Mouse (Mus musculus) lung, postnatal 0 days (tissue): ENCODE measurements around the gene Pnck. TPM values are rescaled to one million over a fixed set of nuclear protein-coding genes. Genes with fewer than 3 reads are reported as not detected.

Experiments used
- ATAC-seq: fragments of 200-750 bp; cut with Nextera tagmentation; 2 replicates; pipeline ENCODE4 v1.8.0; 2017; ENCODE audit warnings: moderate library complexity
- DNase-seq: peaks from one replicate; pipeline ENCODE4 v3.0.0-alpha.2; 2016; ENCODE audit warnings: low spot score
- H3K27ac ChIP-seq: fragments of 300-500 bp; sonication (generic); 2 replicates; pipeline ENCODE4 v1.5.1; 2014; ENCODE audit warnings: antibody characterized with exemption, mild to moderate bottlenecking, low read length, mixed read lengths
- H3K27me3 ChIP-seq: fragments of 300-500 bp; sonication (generic); replicated peaks from 2 replicates; pipeline ENCODE4 v1.6.1; 2014; ENCODE audit warnings: low read length, mixed read lengths; ENCODE audit not compliant: insufficient read depth
- H3K36me3 ChIP-seq: fragments of 300-500 bp; sonication (generic); 2 replicates; pipeline ENCODE4 v1.6.1; 2014; ENCODE audit warnings: low read length, mixed read lengths; ENCODE audit not compliant: insufficient read depth
- H3K4me1 ChIP-seq: fragments of 300-500 bp; sonication (generic); 2 replicates; pipeline ENCODE4 v1.6.1; 2014; ENCODE audit warnings: antibody characterized with exemption, low read depth, low read length, mixed read lengths; ENCODE audit not compliant: insufficient read depth
- H3K4me2 ChIP-seq: fragments of 300-500 bp; sonication (generic); replicated peaks from 2 replicates; pipeline ENCODE4 v1.6.1; 2014; ENCODE audit warnings: low read depth, mild to moderate bottlenecking, low read length, moderate library complexity, mixed read lengths
- H3K4me3 ChIP-seq: fragments of 300-500 bp; sonication (generic); 2 replicates; pipeline ENCODE4 v1.5.1; 2014; ENCODE audit warnings: low read depth, low read length
- H3K9ac ChIP-seq: fragments of 300-500 bp; sonication (generic); replicated peaks from 2 replicates; pipeline ENCODE4 v1.6.1; 2014; ENCODE audit warnings: low read depth, mild to moderate bottlenecking
- H3K9me3 ChIP-seq: fragments of 300-500 bp; sonication (generic); 2 replicates; pipeline ENCODE4 v1.6.1; 2016; ENCODE audit warnings: low read length, mixed read lengths
- CTCF ChIP-seq: IDR thresholded peaks from 2 replicates; pipeline ENCODE4 v1.5.1; 2016; ENCODE audit warnings: antibody characterized with exemption, mild to moderate bottlenecking
- EP300 ChIP-seq: IDR thresholded peaks from 2 replicates; pipeline ENCODE4 v1.6.1; 2016; ENCODE audit warnings: antibody characterized with exemption, mild to moderate bottlenecking, control low read depth
- WGBS: fragments of 180-500 bp; shearing (Covaris S2); extraction: QIAGEN DNeasy Blood & Tissue Kit; methylation state at CpG from one replicate; pipeline ENCODE4 v1.1.7; 2014; 5-methylcytosine and 5-hydroxymethylcytosine counted together
- polyA plus RNA-seq: library from polyadenylated mRNA; unstranded; fragments of >200 nt; fragmentation: Nextera tagmentation; extraction: Ambion mirVana; gene quantifications from 2 replicates; pipeline ENCODE4 v1.2.1, GENCODE M21; 2015

Pnck gene
- polyA plus RNA-seq, 1 experiment from 2014 or later = 5.5 TPM

DNA sequence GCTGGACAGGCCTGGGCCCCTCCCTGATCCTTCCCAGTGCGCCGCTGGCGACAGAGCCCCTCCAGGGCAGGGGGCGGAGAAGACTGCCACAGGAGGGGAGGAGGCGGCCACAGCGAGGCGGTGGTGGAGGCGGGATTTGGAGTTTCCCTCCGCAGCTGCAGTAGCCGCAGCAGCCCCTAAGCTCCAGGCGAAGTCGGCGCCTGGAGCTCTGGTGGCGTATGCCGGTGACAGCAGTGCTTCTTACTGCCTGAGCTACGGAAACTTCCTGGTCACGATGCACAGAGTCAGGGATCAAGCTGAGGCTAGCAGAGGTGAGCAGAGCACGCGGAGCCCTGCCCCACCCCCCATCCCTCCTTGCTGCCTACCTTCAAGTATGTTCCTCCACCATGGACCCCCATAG is 24.5 kb downstream of the Pnck start:
- ATAC-seq = no peak
- no peak overlapping the region for H3K4me3 ChIP-seq
- H3K4me2 ChIP-seq = no peak overlapping the region
- 0 out of 2 replicates have a peak, but pooled peaks cover 3% of the 10 kb centered on the region for H3K4me1 ChIP-seq
- H3K9ac ChIP-seq = no peak overlapping the region
- TF ChIP-seq EP300 (no peak), CTCF (no peak)
- H3K27ac ChIP-seq = no peak overlapping the region
- no peaks in the 10 kb centered on the region for H3K36me3 ChIP-seq
- H3K9me3 ChIP-seq = no peaks in the 10 kb centered on the region
- H3K27me3 ChIP-seq = peaks cover 4% of the 10 kb centered on the region; the same call in 1 of the 2 replicates
- WGBS = 20% methylated on average over 13 of the region's 19 CpGs
- no peak for DNase-seq

DNA sequence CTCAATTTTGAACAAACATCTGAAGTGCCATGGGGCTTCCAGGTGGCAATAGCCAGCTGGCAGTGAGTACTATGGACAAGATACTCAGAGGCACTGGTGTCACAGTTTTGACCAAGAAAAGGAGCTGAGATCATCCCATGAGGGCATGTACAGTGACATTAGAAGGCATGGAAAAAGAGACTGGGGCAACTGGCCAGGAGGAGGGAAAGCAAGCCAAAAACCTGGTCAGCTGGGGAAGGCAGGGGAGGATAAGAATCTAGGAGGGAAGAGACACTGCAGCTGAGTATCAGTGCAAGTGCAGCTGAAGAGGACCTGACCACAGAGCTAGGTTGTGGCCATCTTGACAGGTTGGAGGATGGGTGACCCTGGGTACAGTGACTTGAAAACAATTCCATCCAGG is 32.9 kb downstream of the Pnck start:
- no peak for TF ChIP-seq CTCF
- no peak for TF ChIP-seq EP300
- H3K36me3 ChIP-seq = no peaks in the 10 kb centered on the region
- H3K4me3 ChIP-seq = no peak overlapping the region
- no peaks in the 10 kb centered on the region for H3K27me3 ChIP-seq
- H3K9ac ChIP-seq = no peak overlapping the region
- H3K27ac ChIP-seq = no peak overlapping the region
- H3K4me1 ChIP-seq = no peaks in the 10 kb centered on the region
- no peak overlapping the region for H3K4me2 ChIP-seq
- H3K9me3 ChIP-seq = no peaks in the 10 kb centered on the region
- DNase-seq (no peak), ATAC-seq (no peak)

DNA sequence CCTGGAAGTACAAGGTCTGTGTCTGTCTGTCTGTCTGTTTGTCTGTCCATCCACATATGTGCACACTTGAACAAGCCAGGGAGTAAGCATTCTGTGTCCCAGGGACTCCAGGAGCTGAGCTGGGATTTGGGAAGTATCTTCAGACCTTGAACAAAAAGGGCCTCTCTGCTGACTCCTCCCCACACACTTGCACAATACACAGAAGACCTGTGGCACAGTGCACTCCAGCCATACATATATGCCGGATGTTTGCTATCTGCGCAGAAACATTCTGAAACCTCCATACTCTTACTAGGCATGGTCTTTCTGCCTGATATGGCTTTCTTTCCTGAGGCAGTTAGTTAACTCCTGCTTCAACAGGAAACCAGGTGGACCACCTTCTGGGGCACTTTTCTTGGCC is 40.0 kb downstream of the Pnck start:
- DNase-seq = peak; percentile 19
- Histone ChIP-seq H3K9ac (no peak overlapping the region), H3K27ac (no peak overlapping the region), H3K27me3 (no peaks in the 10 kb centered on the region), H3K4me3 (no peak overlapping the region), H3K4me2 (no peak overlapping the region), H3K36me3 (no peaks in the 10 kb centered on the region), H3K9me3 (no peaks in the 10 kb centered on the region), H3K4me1 (no peaks in the 10 kb centered on the region)
- ATAC-seq = no peak
- 65% methylated on average over 2 of the region's 2 CpGs for WGBS
- TF ChIP-seq EP300 (no peak), CTCF (no peak)

DNA sequence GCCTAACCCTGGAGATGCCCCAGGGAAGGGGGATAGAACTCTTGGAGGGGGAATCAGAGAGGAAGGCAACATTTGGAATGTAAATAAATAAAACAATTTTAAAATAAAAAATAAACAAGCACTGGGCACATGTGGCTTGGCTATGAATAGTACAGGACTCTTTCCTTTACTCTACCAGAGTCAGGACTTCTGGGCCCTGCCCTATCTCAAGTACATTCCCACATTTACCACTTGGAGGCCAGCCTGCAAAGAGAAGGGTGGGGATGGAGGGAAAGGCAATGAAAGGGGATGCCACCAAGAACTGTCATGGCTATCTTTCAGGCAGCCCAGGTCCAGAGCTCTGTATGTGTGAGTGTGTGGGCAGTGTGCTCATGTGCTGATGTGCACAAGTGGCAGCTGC is 40.5 kb downstream of the Pnck start:
- Histone ChIP-seq H3K9me3 (no peaks in the 10 kb centered on the region), H3K27ac (no peak overlapping the region), H3K4me1 (no peaks in the 10 kb centered on the region), H3K9ac (no peak overlapping the region), H3K4me2 (no peak overlapping the region), H3K4me3 (no peak overlapping the region), H3K36me3 (no peaks in the 10 kb centered on the region), H3K27me3 (no peaks in the 10 kb centered on the region)
- peak; percentile 30; the same call in 1 of the 2 replicates for ATAC-seq
- TF ChIP-seq CTCF (no peak), EP300 (no peak)
- no peak for DNase-seq

DNA sequence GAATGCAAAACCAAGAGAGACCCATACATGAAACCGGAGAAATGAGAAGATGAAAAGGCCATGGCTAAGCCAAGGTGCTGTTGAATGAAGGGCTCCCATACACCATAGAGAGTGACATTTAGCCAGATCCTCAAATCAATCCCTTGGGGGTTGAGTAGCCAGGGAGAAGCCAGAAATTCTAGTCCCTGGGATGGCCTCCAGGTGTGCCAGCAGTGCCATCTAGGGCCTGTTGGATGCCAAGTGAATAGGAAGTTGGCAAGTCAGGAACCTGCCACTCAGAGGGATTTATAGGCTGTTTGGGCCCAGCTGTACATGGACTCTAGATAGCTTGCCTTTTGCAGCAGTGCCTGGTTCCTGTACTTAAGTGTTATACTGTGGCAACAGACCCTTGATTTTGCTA is 44.0 kb downstream of the Pnck start:
- H3K4me1 ChIP-seq = no peaks in the 10 kb centered on the region
- H3K4me2 ChIP-seq = no peak overlapping the region
- ATAC-seq (no peak), DNase-seq (no peak)
- TF ChIP-seq CTCF (no peak), EP300 (no peak)
- WGBS = 96% methylated on average over 1 of the region's 1 CpGs
- no peak overlapping the region for H3K4me3 ChIP-seq
- H3K9me3 ChIP-seq = no peaks in the 10 kb centered on the region
- H3K27me3 ChIP-seq = no peaks in the 10 kb centered on the region
- no peaks in the 10 kb centered on the region for H3K36me3 ChIP-seq
- H3K9ac ChIP-seq = no peak overlapping the region
- H3K27ac ChIP-seq = no peak overlapping the region

DNA sequence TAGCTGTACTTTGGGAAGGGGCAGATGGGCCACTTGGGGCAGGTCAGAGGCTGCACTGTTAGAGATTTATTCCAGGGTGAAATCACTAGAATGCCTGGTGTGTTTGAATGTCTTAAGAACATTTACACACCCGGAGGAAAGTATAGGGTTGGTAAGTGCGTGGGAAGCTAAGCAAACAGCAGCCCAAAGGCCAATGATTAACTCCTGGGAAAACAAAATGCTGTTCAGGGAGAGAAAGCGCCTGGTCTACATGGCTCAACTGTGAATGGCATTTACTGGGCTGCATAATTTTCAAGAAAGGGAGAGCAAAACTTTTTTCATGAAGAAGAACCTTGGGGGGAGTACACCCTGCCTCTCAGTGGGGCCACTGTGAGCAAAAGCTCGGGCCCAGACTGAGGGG is 46.3 kb downstream of the Pnck start:
- Histone ChIP-seq H3K36me3 (no peaks in the 10 kb centered on the region), H3K4me1 (no peaks in the 10 kb centered on the region), H3K27me3 (no peaks in the 10 kb centered on the region), H3K4me3 (no peak overlapping the region), H3K9ac (no peak overlapping the region), H3K27ac (no peak overlapping the region; the same call in 1 of the 2 replicates), H3K9me3 (no peaks in the 10 kb centered on the region), H3K4me2 (no peak overlapping the region)
- ATAC-seq (peak; percentile 58), DNase-seq (peak; percentile 48)
- 56% methylated on average over 4 of the region's 4 CpGs for WGBS
- TF ChIP-seq CTCF = no peak
- TF ChIP-seq EP300 = no peak

Other genes with a start within 250 kb of the Pnck start
- gene Zfp92, start 249.0 kb downstream of the Pnck start, polyA plus RNA-seq = 0.07 TPM in 1 of 2 replicates, not detected in the other
- 0.27 TPM in 1 of 2 replicates, not detected in the other for gene Trex2, start 224.8 kb downstream of the Pnck start, polyA plus RNA-seq
- gene Haus7, start 201.1 kb downstream of the Pnck start, polyA plus RNA-seq = 31.8 and 32.3 TPM in 2 replicates
- 175 and 176 TPM in 2 replicates for gene Bgn, start 176.5 kb downstream of the Pnck start, polyA plus RNA-seq
- not detected in 2 replicates for gene Atp2b3, start 157.0 kb downstream of the Pnck start, polyA plus RNA-seq
- gene Dusp9, start 20.7 kb downstream of the Pnck start, polyA plus RNA-seq = 2.2 and 2.4 TPM in 2 replicates
- gene Slc6a8, start 13.0 kb upstream of the Pnck start, polyA plus RNA-seq = 7.5 and 7.8 TPM in 2 replicates
- gene Bcap31, start 56.1 kb upstream of the Pnck start, polyA plus RNA-seq = 321 and 324 TPM in 2 replicates
- 34.7 and 35.7 TPM in 2 replicates for gene Abcd1, start 56.5 kb upstream of the Pnck start, polyA plus RNA-seq
- 0.54 and 0.67 TPM in 2 replicates for gene Plxnb3, start 97.0 kb upstream of the Pnck start, polyA plus RNA-seq
- 2.2 and 2.3 TPM in 2 replicates for gene Srpk3, start 114.3 kb upstream of the Pnck start, polyA plus RNA-seq
- gene Idh3g, start 126.8 kb upstream of the Pnck start, polyA plus RNA-seq = 146 and 154 TPM in 2 replicates
- 237 and 286 TPM in 2 replicates for gene Ssr4, start 126.9 kb upstream of the Pnck start, polyA plus RNA-seq
- 0.20 and 0.32 TPM in 2 replicates for gene Pdzd4, start 164.9 kb upstream of the Pnck start, polyA plus RNA-seq
- 0.08 and 0.11 TPM in 2 replicates for gene Avpr2, start 232.0 kb upstream of the Pnck start, polyA plus RNA-seq
- gene L1cam, start 236.0 kb upstream of the Pnck start, polyA plus RNA-seq = 0.86 and 0.98 TPM in 2 replicates